Mouse (Mus musculus): ENCODE measurements at regions not wholly inside any gene's neighbourhood (a gene's known extent, or its start where the extent isn't known, plus 50 kb on each side); places are given as distances from the start of the nearest gene placed in this dataset.

GRCm38 (mm10) chr5:77487837-77488827, 80.3 kb upstream of the Igfbp7 start:
- DNase-seq (ENCODE audit: low spot score in 2 of 2), result no peak

- no peak for DNase-seq (ENCODE audit: low spot score in 2 of 2)
Observed at GRCm38 (mm10) chr5:77483053-77483717, 75.3 kb upstream of the Igfbp7 start.

GRCm38 (mm10) chr5:77481811-77482210, 74.0 kb upstream of the Igfbp7 start:
- no peak for DNase-seq (ENCODE audit: low spot score in 2 of 2)

- DNase-seq (ENCODE audit: low spot score in 2 of 2), result no peak
Observed at GRCm38 (mm10) chr5:77477794-77478193, 70.0 kb upstream of the Igfbp7 start.

- DNase-seq (ENCODE audit: low spot score in 2 of 2), result peak in 1 of 2 experiments; percentile 39
Observed at GRCm38 (mm10) chr5:77473896-77474486, 66.2 kb upstream of the Igfbp7 start.

GRCm38 (mm10) chr5:77469236-77469766, 61.5 kb upstream of the Igfbp7 start:
- DNase-seq (ENCODE audit: low spot score in 2 of 2), result no peak

- DNase-seq (ENCODE audit: low spot score in 2 of 2), result peak in 1 of 2 experiments; percentile 64
Observed at GRCm38 (mm10) chr5:77468467-77468866, 60.6 kb upstream of the Igfbp7 start.

GRCm38 (mm10) chr5:77464851-77465548, 57.2 kb upstream of the Igfbp7 start:
- DNase-seq (ENCODE audit: low spot score in 2 of 2), result peak in 1 of 2 experiments; percentile 36

- DNase-seq (ENCODE audit: low spot score in 2 of 2), result peak; percentile 86 to 100
Observed at GRCm38 (mm10) chr5:77459896-77460717, 52.3 kb upstream of the Igfbp7 start.
